Mouse (Mus musculus) thymus, postnatal 10 days (tissue): ENCODE results near the gene Cd80.
A peak's percentile ranks its signal among the peaks of the same experiment; 100 is the strongest.
"Not testable (repeated sequence)": the region's sequence is repeated elsewhere in the genome, so short reads cannot be mapped to it uniquely, and the experiment has no call there.

ENCODE experiments used
- DNase-seq, 2 experiments: peaks; one replicate each; pipeline ENCODE4 v3.0.0; 2021; ENCODE audit warnings: low spot score in 2 of 2

The Cd80 gene

DNA sequence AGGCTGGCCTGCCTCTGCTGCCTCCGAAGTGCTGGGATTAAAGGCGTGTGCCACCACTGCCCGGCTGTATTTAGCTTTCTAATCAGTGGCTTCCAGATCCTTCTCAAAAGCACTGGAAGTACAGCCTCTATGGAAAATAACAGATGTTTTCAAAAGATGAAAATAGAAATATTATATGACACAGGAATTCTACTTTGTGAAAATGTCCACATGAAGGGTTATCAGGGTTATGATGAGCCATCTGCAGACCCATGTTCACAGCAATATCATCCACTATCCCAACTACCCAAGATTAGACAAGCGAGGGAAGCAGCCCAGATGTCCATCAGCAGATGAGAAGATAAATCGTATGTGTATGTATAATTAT is 17.1 kb downstream of the Cd80 start:
- DNase-seq = no peak

DNA sequence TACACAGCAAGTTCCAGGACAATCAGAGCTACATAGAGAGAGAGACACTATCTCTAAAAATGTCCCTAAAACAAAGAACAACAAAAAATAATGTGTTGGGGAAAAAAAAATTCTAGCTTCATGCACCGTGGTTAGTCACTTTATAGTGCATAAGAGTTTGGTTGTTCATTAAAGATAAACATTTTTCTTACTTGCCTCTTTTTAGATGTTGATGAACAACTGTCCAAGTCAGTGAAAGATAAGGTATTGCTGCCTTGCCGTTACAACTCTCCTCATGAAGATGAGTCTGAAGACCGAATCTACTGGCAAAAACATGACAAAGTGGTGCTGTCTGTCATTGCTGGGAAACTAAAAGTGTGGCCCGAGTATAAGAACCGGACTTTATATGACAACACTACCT is 18.3 kb downstream of the Cd80 start:
- DNase-seq = no peak

DNA sequence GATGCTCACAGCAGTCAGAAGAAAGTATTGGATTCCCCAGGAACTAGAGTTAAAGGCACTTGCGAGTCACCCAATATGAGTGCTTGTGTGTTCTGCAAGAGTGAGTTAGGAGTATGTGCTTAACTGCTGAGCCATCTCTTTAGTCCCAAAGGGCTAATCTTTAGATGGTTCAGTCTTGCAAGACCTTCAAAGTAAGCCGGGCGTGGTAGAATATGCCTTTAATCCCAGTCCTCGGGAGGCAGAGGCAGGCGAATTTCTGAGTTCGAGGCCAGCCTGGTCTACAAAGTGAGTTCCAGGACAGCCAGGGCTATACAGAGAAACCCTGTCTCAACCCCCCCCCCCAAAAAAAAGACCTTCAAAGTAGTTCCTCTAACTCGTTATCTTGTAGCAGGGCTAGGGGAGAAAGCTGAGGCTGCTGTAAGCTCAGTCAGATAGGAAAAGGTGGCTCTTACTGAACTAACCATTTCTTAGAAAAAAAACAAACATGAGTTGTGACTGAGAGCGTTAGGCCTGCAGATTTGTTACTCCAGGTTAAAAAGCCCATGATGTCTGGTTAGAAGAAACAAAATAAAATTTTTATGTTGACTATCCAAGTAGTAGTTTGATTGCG is 19.4 kb downstream of the Cd80 start:
- DNase-seq = no peak

DNA sequence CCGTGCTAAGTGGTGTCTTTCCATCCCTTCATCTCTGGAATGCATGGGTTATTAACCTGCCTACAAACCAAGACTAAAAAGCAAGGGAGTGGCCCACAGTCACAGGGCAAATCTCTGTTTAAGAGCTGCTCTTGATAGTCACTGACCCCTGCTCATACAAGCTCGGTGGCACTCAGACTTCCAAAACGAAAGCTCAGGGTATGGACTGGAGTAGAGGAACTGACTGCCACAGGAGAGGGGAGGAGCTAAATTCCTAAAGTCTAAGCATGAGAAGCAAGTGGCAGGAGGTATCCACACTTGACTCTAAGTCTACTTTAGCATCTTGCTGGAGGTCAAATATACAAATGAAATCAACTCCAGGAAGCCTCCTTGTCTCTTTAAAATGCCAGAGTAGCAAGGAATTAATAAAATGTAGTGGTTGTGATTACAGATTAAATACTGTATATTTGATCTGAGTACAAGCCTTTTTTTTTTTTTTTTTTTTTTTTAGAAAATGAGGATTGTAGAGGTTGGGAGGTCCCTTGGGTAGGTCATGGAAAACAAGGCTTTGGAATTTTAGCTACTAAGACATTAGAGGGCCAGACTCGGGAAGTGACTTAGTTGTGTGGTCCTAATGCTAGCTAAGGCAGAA is 20.4 kb downstream of the Cd80 start:
- no peak for DNase-seq

DNA sequence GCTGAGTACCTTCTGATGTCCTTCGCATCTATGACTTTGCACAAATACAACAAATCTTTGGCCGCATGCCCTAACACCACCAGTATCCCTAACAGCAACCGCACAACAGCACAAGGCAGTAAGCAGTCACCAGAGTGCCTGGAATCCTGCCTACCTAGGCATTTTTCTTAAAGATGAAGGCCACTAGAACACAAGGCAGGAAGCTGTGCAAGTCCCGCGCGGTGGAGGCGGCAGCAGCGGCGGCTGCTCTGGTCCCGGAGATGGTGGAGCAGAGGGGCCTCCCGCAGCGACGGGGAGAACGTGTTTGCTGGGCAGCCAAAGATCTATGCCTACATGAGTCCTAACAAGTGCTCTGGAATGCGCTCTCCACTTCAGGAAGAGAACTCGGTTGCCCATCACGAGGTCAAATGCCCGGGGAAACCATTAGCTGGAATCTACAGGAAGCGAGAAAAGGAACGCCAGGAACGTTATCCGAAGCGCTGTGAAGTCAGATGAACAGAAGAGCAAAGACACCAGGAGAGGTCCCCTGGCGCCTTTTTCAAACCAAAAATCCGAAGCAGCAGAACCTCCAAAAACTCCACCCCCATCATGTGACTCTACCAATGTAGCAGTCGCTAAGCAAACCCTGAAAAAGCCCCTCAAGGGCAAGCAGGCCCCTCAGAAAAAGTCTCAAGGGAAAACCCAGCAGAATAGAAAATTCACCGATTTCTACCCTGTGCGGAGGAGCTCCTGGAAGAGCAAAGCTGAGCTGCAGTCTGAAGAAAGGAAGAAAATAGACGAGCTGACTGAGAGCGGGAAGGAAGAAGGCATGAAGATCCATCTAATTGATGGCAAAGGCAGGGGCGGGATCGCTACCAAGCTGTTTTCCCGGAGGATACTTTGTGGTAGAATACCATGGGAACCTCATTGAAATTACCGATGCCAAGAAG is 21.2 kb downstream of the Cd80 start:
- peak; percentile 43 to 58 for DNase-seq

DNA sequence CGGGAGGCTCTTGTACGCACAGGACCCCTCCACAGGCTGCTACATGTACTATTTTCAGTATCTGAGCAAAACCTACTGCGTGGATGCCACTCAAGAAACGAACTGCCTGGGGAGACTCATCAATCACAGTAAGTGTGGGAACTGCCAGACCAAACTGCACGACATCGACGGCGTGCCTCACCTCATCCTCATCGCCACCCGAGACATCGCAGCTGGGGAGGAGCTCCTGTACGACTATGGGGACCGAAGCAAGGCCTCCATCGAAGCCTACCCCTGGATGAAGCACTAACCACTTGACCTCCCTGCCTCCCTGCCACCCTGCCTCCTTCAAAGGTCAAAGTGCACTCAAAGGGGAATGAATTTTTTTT is 21.9 kb downstream of the Cd80 start:
- not testable (repeated sequence) for DNase-seq

DNA sequence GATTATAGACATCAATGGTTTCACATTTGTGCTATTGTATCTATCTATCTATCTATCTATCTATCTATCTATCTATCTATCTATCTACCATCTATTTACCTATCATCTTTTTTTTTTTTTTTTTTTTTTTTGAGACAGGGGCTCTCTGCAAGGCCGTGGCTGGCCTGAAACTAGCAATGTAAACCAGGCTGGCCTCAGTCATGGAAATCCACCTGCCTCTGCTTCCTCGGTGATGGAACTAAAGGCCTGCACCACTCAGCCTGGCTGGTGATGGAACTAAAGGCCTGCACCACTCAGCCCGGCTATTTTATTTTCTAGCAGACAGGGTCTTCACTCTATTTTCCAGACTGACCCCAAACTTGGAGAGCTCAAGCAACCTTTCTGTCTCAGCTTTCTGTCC is 22.9 kb downstream of the Cd80 start:
- DNase-seq = no peak

DNA sequence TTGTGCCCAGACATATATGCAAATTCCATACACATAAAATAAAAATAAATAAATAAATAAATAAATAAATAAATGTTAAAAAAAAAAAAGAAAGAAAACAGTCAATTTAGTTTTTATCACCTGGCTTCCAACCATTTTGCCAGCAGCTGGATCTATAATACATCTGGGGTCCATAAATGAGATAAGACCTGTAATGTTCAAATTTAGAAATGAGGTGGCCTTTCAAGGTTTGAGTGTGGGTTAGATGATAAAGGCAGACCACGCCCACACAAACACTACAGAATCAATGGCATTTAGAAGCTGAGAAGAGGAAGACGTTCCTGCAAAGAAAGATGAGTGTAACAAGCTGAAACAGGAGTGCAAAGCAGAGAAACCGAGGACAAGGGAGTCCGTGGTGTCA is 26.0 kb downstream of the Cd80 start:
- no peak for DNase-seq

DNA sequence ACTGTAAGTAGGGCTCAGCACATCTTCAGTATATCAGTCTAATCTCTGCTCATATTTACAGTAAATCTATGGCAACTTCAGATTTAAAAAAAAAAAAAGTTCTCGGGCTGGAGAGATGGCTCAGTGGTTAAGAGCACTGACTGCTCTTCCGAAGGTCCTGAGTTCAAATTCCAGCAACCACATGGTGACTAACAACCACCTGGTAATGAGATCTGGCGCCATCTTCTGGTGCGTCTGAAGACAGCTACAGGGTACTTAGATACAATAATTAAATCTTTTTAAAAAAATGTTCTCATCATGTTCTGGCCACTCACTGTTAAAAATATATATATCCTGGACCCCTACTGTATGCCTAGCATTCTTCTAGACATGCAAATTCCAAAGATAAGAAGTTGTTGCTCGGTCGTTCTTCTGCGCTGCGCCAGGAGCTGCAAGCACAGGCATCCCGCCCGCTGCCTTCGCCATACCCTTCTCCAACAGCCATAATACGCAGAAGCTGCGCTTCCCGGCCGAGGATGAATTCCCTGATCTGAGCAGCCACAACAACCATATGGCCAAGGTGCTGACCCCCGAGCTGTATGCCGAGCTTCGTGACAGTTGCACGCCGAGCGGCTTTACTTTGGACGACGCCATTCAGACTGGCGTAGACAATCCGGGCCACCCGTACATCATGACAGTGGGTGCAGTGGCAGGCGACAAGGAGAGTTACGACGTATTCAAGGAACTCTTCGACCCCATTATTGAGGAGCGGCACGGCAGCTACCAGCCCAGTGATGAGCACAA is 27.6 kb downstream of the Cd80 start:
- DNase-seq = peak in 1 of 2 experiments; percentile 36

DNA sequence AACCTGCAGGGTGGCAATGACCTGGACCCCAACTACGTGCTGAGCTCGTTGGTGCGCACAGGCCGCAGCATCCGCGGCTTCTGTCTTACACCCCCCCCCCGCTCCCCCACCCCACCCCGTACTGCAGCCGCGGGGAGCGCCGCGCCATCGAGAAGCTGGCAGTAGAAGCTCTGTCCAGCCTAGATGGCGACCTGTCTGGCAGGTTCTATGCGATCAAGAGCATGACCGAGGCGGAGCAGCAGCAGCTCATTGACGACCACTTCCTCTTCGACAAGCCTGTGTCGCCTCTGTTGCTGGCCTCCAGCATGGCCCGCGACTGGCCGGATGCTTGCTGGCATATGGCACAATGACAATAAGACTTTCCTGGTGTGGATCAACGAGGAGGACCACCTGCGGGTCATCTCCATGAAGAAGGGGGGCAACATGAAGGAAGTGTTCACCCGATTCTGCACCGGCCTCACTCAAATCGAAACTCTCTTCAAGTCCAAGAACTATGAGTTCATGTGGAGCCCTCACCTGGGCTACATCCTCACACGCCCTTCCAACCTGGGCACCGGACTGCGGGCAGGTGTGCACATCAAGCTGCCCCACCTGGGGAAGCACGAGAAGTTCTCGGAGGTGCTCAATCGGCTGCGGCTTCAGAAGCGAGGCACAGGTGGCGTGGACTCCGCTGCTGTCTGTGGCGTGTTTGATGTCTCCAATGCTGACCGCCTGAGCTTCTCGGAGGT is 28.4 kb downstream of the Cd80 start:
- DNase-seq = peak in 1 of 2 experiments; percentile 6

DNA sequence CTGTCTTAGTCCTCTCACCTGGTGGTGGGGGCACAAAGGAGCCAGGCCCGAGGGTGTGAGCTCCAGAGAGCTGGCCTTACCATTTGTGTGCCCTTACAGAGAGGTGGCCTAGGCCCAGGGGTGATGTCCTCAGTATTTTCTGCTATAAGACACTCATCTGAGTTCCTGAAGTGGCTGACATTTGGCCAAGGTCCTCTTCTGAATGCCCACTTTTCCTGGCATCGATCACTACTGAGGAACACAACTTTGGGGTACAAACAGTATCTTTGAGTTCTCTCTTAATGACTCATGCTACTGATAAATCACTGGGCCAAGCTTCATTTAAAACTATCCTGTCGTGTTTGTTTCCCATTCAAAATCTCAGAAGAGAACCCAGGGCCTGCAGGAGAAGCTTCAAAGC is 37.2 kb downstream of the Cd80 start:
- DNase-seq = no peak

DNA sequence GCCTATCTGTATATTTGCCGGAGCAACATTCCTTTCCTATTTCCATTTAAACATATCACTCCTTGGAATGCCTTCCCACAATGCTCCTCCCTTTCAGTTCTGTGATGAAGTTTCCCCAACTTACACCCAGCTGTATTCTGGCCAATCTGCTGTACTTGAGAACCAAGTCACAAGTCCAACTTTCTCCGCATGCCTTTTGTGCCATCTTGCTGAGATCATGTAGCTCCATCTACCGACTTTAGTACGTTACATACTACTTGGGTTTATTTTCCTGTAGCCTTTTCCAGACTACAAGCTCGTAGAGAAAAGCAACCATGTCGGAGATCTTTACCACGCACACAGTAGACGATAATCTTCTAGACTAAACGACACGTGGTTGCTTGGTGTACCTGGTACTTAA is 38.5 kb downstream of the Cd80 start:
- DNase-seq = no peak

DNA sequence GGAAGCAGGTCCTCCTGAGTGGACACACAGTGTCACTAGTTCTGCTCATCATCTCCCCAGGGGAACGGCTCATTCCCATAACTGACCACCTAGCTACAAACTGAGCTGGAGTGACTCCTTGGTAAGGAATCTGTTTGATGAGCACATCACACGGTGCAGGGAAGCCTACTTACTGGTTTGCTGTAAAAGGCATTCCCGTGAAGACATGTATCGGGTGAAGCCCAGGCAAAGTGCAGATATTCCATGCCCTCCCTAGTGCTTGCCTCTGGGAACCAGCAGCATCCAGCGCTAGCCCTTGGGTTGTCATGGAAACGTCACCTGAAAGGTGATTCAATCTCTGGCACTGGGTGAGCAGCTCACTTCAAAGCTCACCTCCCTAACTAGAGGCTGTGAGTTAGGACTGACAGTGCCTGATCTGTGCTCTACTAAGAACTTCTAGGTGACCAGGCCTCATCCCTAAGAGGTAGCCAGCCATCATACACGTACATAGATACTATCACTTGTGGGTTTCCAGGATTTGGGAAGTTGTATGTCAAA is 41.3 kb downstream of the Cd80 start:
- DNase-seq = no peak

DNA sequence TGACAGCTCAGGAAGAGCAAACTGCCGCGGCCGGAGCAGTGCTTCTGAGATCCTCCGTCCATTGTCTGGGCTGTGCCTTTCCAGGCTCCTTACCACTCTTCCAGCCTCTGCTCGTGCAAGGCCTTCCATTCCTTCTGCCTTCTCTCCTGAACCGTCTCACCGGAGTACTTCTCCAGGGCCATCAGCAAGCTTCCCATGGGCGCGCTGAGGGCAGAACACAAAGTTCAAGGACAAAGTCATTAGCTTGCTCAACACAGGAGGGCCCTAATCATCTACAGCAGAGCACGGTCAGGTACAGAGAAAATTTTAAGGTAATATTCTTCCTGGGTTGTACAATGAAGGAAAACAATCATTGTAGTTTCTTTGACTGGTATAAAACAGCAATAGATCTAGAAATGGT is 47.1 kb downstream of the Cd80 start:
- no peak for DNase-seq

DNA sequence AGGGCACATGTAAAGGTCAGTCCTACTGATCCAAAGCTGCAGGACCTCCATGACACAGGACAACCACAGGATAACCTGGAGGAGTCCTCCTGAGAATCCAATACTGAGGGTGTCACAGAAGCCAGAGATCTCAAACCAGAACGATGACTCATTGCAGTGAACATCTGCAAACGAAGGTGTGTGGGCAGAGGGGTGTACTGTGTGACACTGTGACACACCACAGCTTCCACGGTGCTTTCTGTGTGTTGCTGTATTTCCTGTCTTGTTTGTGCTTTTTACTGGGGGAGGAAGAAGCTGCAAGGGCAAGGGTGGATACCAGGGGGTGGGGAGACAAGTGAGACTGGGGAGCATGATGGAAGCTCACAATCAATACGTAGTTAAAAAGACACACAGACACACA is 48.2 kb downstream of the Cd80 start:
- DNase-seq = no peak

DNA sequence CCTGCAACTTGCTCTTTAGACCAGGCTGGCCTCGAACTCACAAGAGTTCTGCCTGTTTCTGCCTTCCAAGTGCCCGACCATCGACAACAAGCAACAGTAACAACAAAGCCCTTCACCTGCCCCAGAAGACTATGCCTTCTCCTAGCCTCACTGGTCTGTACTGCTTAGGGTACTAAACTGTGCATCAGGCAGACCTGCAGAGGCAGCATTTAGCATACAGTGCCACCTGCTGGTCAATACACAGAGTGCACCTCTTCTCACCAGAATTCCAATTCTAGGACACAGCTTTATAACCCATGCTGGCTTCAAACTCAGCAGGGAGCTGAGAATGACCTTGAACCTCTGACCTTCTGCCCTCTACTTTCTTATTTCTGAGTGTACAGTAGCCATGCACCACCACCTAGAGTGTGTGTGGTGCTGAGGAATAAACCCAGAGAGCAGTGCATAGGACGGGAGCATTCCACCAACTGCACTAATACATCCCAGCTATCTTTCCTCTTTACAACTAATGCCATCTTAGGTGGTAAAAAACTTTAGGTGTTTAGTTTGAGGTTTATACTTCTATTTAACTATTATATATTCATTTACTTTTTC is 50.8 kb downstream of the Cd80 start:
- peak in 1 of 2 experiments; percentile 57 for DNase-seq

DNA sequence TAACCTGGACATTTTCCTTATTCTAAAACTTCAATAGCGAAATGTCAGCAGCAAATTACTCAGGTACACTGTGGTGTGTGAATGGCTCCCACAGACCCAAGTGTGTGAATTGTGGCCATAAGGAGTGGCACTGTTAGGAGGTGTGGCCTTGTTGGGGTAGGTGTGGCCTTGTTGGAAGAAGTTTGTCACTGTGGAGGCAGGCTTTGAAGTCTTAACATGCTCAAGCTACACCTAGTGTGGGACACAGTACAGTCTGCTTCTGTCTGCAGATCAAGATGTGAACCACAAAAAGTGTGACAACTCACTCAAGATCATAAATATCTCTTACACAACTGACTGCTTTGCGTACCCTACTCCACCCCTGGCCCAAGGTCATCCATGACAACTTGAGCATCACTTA is 55.5 kb downstream of the Cd80 start:
- DNase-seq = no peak

DNA sequence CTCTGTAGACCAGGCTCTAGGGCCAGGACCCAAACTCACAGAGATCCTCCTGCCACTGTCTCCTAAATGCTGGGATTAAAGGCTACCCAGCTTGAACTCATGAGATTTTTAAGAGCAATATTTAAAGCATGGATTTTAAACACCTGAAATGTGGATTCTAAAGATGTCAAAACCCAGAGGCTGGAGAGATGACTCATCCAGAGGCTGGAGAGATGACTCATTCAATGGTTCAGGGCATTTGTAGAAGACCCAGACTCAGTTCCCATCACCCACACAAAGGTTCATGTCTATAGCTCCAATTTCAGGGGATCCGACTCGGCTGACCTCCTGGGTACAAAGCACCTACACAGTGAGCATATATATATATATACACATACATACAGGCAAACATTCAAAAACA is 63.8 kb downstream of the Cd80 start:
- no peak for DNase-seq

DNA sequence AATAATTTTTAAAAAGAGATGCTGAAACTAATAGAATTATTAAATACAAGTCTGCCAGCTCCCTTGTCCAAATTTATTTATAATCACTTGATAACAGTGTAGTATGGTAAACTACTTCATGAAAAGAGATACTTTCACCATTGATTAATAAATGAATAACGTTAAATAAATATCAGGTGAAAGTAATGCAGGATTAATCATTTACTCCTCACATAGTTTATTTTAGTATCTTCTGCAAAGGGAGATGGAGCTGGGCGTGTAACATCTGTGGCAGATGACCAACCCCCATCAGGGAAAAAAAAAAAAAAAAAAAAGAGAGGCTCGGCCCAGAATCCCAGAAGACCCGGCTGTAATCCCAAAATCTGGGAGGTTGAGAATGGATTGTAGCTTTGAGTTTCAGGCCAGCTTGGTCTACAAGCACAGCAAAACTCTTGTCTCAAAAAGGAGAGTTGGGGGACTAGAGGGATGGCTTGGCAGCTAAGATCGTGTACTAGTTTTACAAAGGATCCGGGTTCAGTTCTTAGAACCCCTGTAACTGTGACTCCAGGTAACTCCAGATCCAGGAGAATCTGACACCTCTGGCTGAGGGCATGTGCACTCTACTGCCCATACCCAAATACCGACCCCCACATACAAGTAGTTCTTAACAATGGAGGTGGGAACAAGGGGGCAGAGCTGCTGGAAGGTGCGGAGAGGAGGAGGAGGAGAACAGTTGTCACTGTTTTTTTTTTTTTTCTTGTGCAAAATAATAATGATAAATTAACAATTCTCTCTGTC is 66.0 kb downstream of the Cd80 start:
- no peak for DNase-seq
